Mouse (Mus musculus): Measurements from ENCODE around the gene Ndufs2.

The Ndufs2 gene

GRCm38 (mm10) chr1:171231844-171232243 lies 19.3 kb downstream of the Ndufs2 start:
- ATAC-seq (ENCODE audit: low TSS enrichment), result no peak

GRCm38 (mm10) chr1:171230215-171230614 lies 21.0 kb downstream of the Ndufs2 start:
- ATAC-seq (ENCODE audit: low TSS enrichment), result no peak

- ATAC-seq (ENCODE audit: low TSS enrichment), result no peak
These were observed 21.4 kb downstream of the Ndufs2 start for GRCm38 (mm10) chr1:171229750-171230149.

- ATAC-seq (ENCODE audit: low TSS enrichment), result no peak
These were observed 23.3 kb downstream of the Ndufs2 start for GRCm38 (mm10) chr1:171227879-171228278.

- no peak for ATAC-seq (ENCODE audit: low TSS enrichment)
These were observed 24.4 kb downstream of the Ndufs2 start for GRCm38 (mm10) chr1:171226780-171227179.

- ATAC-seq (ENCODE audit: low TSS enrichment), result no peak
These were observed 26.3 kb downstream of the Ndufs2 start, which contains the start of gene Apoa2 for GRCm38 (mm10) chr1:171224857-171225256. Gene Apoa2, plus strand, starts transcription at chr1:171225054.

- no peak for ATAC-seq (ENCODE audit: low TSS enrichment)
These were observed 27.4 kb downstream of the Ndufs2 start for GRCm38 (mm10) chr1:171223796-171224195.

- no peak for ATAC-seq (ENCODE audit: low TSS enrichment)
These were observed 28.0 kb downstream of the Ndufs2 start for GRCm38 (mm10) chr1:171223168-171223567.

- ATAC-seq (ENCODE audit: low TSS enrichment), result peak; percentile 95
These were observed 28.7 kb downstream of the Ndufs2 start, which contains the start of gene Tomm40l for GRCm38 (mm10) chr1:171222238-171223155. Gene Tomm40l, minus strand, starts transcription at chr1:171222514.

GRCm38 (mm10) chr1:171221281-171222193 lies 29.7 kb downstream of the Ndufs2 start:
- no peak for ATAC-seq (ENCODE audit: low TSS enrichment)

GRCm38 (mm10) chr1:171220871-171221270 lies 30.3 kb downstream of the Ndufs2 start:
- ATAC-seq (ENCODE audit: low TSS enrichment), result peak; percentile 38

GRCm38 (mm10) chr1:171216241-171216955 lies 34.8 kb downstream of the Ndufs2 start:
- no peak for ATAC-seq (ENCODE audit: low TSS enrichment)

- ATAC-seq (ENCODE audit: low TSS enrichment), result no peak
These were observed 37.2 kb downstream of the Ndufs2 start, which contains the start of gene Nr1i3 for GRCm38 (mm10) chr1:171213801-171214496. Gene Nr1i3, plus strand, starts transcription at chr1:171213970.

- ATAC-seq (ENCODE audit: low TSS enrichment), result no peak
These were observed 38.3 kb downstream of the Ndufs2 start for GRCm38 (mm10) chr1:171212854-171213253.

- no peak for ATAC-seq (ENCODE audit: low TSS enrichment)
These were observed 41.8 kb downstream of the Ndufs2 start for GRCm38 (mm10) chr1:171209409-171209808.

- ATAC-seq (ENCODE audit: low TSS enrichment), result no peak
These were observed 45.3 kb downstream of the Ndufs2 start for GRCm38 (mm10) chr1:171205704-171206493.

GRCm38 (mm10) chr1:171204249-171204644 lies 46.9 kb downstream of the Ndufs2 start:
- no peak for ATAC-seq (ENCODE audit: low TSS enrichment)

- ATAC-seq (ENCODE audit: low TSS enrichment), result no peak
These were observed 47.5 kb downstream of the Ndufs2 start for GRCm38 (mm10) chr1:171203471-171204248.

- ATAC-seq (ENCODE audit: low TSS enrichment), result no peak
These were observed 50.4 kb downstream of the Ndufs2 start for GRCm38 (mm10) chr1:171200769-171201168.
